Mouse (Mus musculus) liver, postnatal 0 days (tissue): ENCODE results near the gene Ceacam16. TPM values are rescaled to one million over a fixed set of nuclear protein-coding genes. Genes with fewer than 3 reads are reported as not detected.

Experiments used
- ATAC-seq: fragments of 200-750 bp; cut with Nextera tagmentation; 2 replicates; pipeline ENCODE4 v1.8.0; 2017; ENCODE audit warnings: mild to moderate bottlenecking, moderate library complexity
- DNase-seq: peaks from one replicate; pipeline ENCODE4 v3.0.0-alpha.2; 2016
- H3K27ac ChIP-seq: fragments of 300-500 bp; sonication (generic); 2 replicates; pipeline ENCODE4 v1.5.1; 2014; ENCODE audit warnings: antibody characterized with exemption, moderate library complexity, mild to moderate bottlenecking, low read depth
- H3K27me3 ChIP-seq: fragments of 300-500 bp; sonication (generic); 2 replicates; pipeline ENCODE4 v1.6.1; 2014; ENCODE audit warnings: low read length, control low read depth, mixed read lengths; ENCODE audit not compliant: insufficient read depth
- H3K36me3 ChIP-seq: fragments of 300-500 bp; sonication (generic); replicated peaks from 2 replicates; pipeline ENCODE4 v1.6.1; 2014; ENCODE audit warnings: mild to moderate bottlenecking, control low read depth, low read length, moderate library complexity, mixed read lengths; ENCODE audit not compliant: insufficient read depth
- H3K4me1 ChIP-seq: fragments of 300-500 bp; sonication (generic); 2 replicates; pipeline ENCODE4 v1.6.1; 2014; ENCODE audit warnings: antibody characterized with exemption, mild to moderate bottlenecking, control low read depth; ENCODE audit not compliant: insufficient read depth
- H3K4me2 ChIP-seq: fragments of 300-500 bp; sonication (generic); 2 replicates; pipeline ENCODE4 v1.6.1; 2014; ENCODE audit warnings: low read depth, mild to moderate bottlenecking, low read length, moderate library complexity, mixed read lengths
- H3K4me3 ChIP-seq: fragments of 300-500 bp; sonication (generic); 2 replicates; pipeline ENCODE4 v1.5.1; 2014; ENCODE audit warnings: low read depth, low read length
- H3K9ac ChIP-seq: fragments of 300-500 bp; sonication (generic); replicated peaks from 2 replicates; pipeline ENCODE4 v1.6.1; 2014; ENCODE audit warnings: mild to moderate bottlenecking, moderate library complexity
- H3K9me3 ChIP-seq: fragments of 300-500 bp; sonication (generic); 2 replicates; pipeline ENCODE4 v1.6.1; 2016; ENCODE audit warnings: mild to moderate bottlenecking, control low read depth, low read length, mixed read lengths
- CTCF ChIP-seq: sonication (generic); IDR thresholded peaks from 2 replicates; pipeline ENCODE4 v1.5.1; 2016; ENCODE audit warnings: antibody characterized with exemption, low read depth
- EP300 ChIP-seq: IDR thresholded peaks from 2 replicates; pipeline ENCODE4 v1.6.1; 2016; ENCODE audit warnings: antibody characterized with exemption, low read depth, mild to moderate bottlenecking
- WGBS: fragments of 180-500 bp; shearing (Covaris S2); extraction: QIAGEN DNeasy Blood & Tissue Kit; methylation state at CpG from one replicate; pipeline ENCODE4 v1.1.7; 2014; ENCODE audit not compliant: insufficient replicate concordance; 5-methylcytosine and 5-hydroxymethylcytosine counted together
- polyA plus RNA-seq: library from polyadenylated mRNA; unstranded; fragments of >200 nt; fragmentation: Nextera tagmentation; extraction: Ambion mirVana; gene quantifications from 2 replicates; pipeline ENCODE4 v1.2.1, GENCODE M21; 2015

Ceacam16 gene
- polyA plus RNA-seq, 1 experiment from 2014 or later = not detected

- WGBS = 68% methylated on average over 3 of the region's 3 CpGs
- no peaks in the 10 kb centered on the region for H3K27me3 ChIP-seq
- ATAC-seq = no peak
- no peak overlapping the region for H3K27ac ChIP-seq
- H3K9ac ChIP-seq = no peak overlapping the region
- H3K9me3 ChIP-seq = no peaks in the 10 kb centered on the region
- peaks cover 12% of the 10 kb centered on the region for H3K36me3 ChIP-seq
- no peak for DNase-seq
- TF ChIP-seq CTCF (peak; percentile 23), EP300 (no peak)
- H3K4me1 ChIP-seq = peaks cover 50% of the 10 kb centered on the region
- no peak overlapping the region for H3K4me3 ChIP-seq
- H3K4me2 ChIP-seq = peak overlapping the region; percentile 89; the same call in 1 of the 2 replicates
Observed at GRCm38 (mm10) chr7:19820347-19821048, 40.6 kb downstream of the Ceacam16 start.

- peaks cover 49% of the 10 kb centered on the region for H3K4me1 ChIP-seq
- H3K4me2 ChIP-seq = no peak overlapping the region
- WGBS = 78% methylated on average over 7 of the region's 7 CpGs
- TF ChIP-seq EP300 = no peak
- no peak for TF ChIP-seq CTCF
- H3K4me3 ChIP-seq = no peak overlapping the region
- no peaks in the 10 kb centered on the region for H3K9me3 ChIP-seq
- DNase-seq = no peak
- no peak overlapping the region for H3K9ac ChIP-seq
- H3K27me3 ChIP-seq = no peaks in the 10 kb centered on the region
- H3K27ac ChIP-seq = peak overlapping the region; percentile 98
- H3K36me3 ChIP-seq = peaks cover 12% of the 10 kb centered on the region
- no peak for ATAC-seq
Observed at GRCm38 (mm10) chr7:19818875-19819274, 42.2 kb downstream of the Ceacam16 start.

GRCm38 (mm10) chr7:19818440-19818839 is 42.7 kb downstream of the Ceacam16 start:
- no peak for DNase-seq
- H3K4me2 ChIP-seq = no peak overlapping the region
- no peak for ATAC-seq
- no peak for TF ChIP-seq EP300
- TF ChIP-seq CTCF = no peak
- peak overlapping the region; percentile 98 for H3K27ac ChIP-seq
- H3K27me3 ChIP-seq = no peaks in the 10 kb centered on the region
- peaks cover 46% of the 10 kb centered on the region for H3K4me1 ChIP-seq
- H3K4me3 ChIP-seq = no peak overlapping the region
- peaks cover 12% of the 10 kb centered on the region for H3K36me3 ChIP-seq
- H3K9me3 ChIP-seq = no peaks in the 10 kb centered on the region
- no peak overlapping the region for H3K9ac ChIP-seq
- WGBS = 73% methylated on average over 5 of the region's 5 CpGs

GRCm38 (mm10) chr7:19817382-19818105 is 43.6 kb downstream of the Ceacam16 start:
- peaks cover 12% of the 10 kb centered on the region for H3K36me3 ChIP-seq
- H3K4me2 ChIP-seq = peak overlapping the region; percentile 72
- H3K27ac ChIP-seq = peak overlapping the region; percentile 98
- peaks cover 42% of the 10 kb centered on the region for H3K4me1 ChIP-seq
- no peaks in the 10 kb centered on the region for H3K27me3 ChIP-seq
- peak; percentile 79 for ATAC-seq
- peak; percentile 82 for DNase-seq
- no peaks in the 10 kb centered on the region for H3K9me3 ChIP-seq
- 6% methylated on average over 15 of the region's 15 CpGs for WGBS
- TF ChIP-seq EP300 = peak; percentile 25; the same call in 1 of the 2 replicates
- TF ChIP-seq CTCF = no peak
- H3K9ac ChIP-seq = peak overlapping the region; percentile 69
- H3K4me3 ChIP-seq = peak overlapping the region; percentile 56

GRCm38 (mm10) chr7:19816224-19816771 is 44.8 kb downstream of the Ceacam16 start:
- 1% methylated on average over 22 of the region's 28 CpGs for WGBS
- H3K9ac ChIP-seq = peak overlapping the region; percentile 69
- H3K36me3 ChIP-seq = peaks cover 19% of the 10 kb centered on the region
- H3K4me3 ChIP-seq = peak overlapping the region; percentile 56
- peak; percentile 78 for TF ChIP-seq EP300
- no peak for TF ChIP-seq CTCF
- no peaks in the 10 kb centered on the region for H3K27me3 ChIP-seq
- peak overlapping the region; percentile 98 for H3K27ac ChIP-seq
- H3K9me3 ChIP-seq = no peaks in the 10 kb centered on the region
- peak; percentile 79 for ATAC-seq
- peak; percentile 93 for DNase-seq
- peaks cover 38% of the 10 kb centered on the region for H3K4me1 ChIP-seq
- H3K4me2 ChIP-seq = peak overlapping the region; percentile 72
